Mouse (Mus musculus): Measurements from ENCODE around the gene Kmt2d. TPM values are rescaled to one million over a fixed set of nuclear protein-coding genes. Genes with fewer than 3 reads are reported as not detected.

Kmt2d gene
- polyA plus RNA-seq, 1 experiment from 2014 or later = 19.3 TPM

DNA sequence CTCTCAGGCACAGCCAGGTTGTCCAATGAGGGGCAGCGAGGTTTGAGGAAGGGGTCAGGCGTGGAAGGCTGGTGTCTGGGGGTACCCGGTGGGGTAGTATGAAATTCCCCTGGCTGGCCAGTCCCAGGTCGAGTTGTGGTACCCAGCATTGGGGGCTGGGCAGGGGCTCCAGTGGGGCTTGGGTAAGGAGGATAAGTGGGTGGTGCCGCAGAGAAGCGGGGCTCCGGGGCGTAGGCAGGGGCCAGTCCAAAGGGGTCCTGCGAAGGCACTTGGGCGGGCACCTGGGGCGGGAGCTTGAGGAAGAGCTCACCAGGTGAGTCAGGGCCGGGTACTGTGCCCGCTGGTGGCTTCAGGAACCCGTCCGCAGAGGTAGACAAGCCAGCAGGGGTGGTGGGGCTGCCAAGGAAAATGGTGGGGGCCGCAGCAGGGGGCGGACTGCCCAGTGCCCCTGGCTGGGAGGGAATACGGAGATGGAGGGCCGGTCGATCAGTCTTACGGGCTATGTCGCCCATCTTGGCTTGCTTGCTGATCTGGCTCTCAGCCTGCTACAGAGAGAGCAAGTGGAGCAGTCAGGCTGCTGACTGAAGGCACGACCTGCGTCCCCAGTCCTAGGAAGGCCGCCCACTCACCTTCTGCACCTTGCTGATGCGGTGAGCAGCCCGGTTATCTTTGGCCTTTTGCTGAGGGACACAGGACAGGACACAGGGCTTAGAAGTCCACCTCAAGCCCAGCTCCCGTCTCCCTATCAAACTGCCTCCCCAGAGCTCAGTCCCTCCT lies 17.7 kb downstream of the Kmt2d start:
- Histone ChIP-seq H3K27ac (ENCODE audit: low read depth) (no peak overlapping the region), H3K4me3 (ENCODE audit: low read depth, low read length) (no peak overlapping the region), H3K27me3 (ENCODE audit: insufficient read depth, low read length) (no peaks in the 10 kb centered on the region), H3K9me3 (ENCODE audit: low read depth, low read length) (no peaks in the 10 kb centered on the region), H3K36me3 (ENCODE audit: insufficient read depth) (peaks cover 100% of the 10 kb centered on the region), H3K4me2 (no peak overlapping the region), H3K9ac (no peak overlapping the region), H3K4me1 (ENCODE audit: insufficient read depth) (no peaks in the 10 kb centered on the region)
- 90% methylated on average over 28 of the region's 28 CpGs for WGBS
- DNase-seq (no peak), ATAC-seq (ENCODE audit: insufficient read depth) (no peak)
- TF ChIP-seq CTCF (IDR thresholded peaks at IDR 0.05; ENCODE audit: low read depth) = no peak

DNA sequence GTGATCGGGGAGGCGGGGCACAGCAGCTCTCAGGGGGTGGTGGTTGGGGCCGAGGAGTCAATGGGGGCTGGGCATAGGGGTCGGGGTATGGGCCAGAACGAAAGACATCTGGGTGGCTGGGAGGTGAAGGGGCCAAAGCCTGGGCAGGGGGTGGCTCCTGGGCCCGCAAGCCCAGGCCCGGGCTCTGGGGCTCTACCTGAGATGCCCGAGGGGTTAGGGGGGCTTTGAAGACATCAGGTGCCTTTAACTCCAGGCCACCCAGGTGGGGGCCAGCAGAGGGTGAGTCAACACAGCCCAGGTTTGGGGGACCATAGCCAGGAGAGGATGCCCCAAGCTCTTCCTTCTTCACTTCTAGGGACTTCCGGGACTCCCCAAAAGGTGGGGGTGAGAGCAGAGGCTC lies 18.3 kb downstream of the Kmt2d start:
- no peak for ATAC-seq (ENCODE audit: insufficient read depth)

DNA sequence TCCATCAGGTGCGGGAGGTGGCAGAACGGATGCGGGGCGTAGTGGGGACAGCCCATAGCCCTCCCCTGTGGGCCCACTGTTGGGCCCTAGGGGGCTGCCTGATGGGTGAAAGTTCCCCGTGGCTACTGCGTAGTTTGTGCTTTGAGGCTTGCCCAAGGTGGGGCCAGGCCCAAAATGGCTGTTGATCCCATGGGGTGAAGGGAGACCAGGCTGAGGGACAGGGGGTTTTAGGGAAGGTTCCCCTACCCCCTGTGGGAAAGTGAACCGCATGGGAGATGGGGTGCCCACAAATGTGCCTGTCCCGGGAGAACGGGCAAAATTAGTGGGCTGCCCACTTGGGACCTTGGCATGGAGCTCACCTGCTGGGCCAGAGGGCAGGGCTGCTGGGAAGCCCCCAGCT lies 18.9 kb downstream of the Kmt2d start:
- no peaks in the 10 kb centered on the region for H3K4me1 ChIP-seq (ENCODE audit: insufficient read depth)
- no peak for ATAC-seq (ENCODE audit: insufficient read depth)
- H3K36me3 ChIP-seq (ENCODE audit: insufficient read depth) = peaks cover 100% of the 10 kb centered on the region
- H3K4me3 ChIP-seq (ENCODE audit: low read depth, low read length) = no peak overlapping the region
- DNase-seq = no peak
- no peak overlapping the region for H3K27ac ChIP-seq (ENCODE audit: low read depth)
- TF ChIP-seq CTCF (IDR thresholded peaks at IDR 0.05; ENCODE audit: low read depth) = no peak
- H3K9me3 ChIP-seq (ENCODE audit: low read depth, low read length) = no peaks in the 10 kb centered on the region
- H3K9ac ChIP-seq = no peak overlapping the region
- H3K27me3 ChIP-seq (ENCODE audit: insufficient read depth, low read length) = no peaks in the 10 kb centered on the region
- WGBS = 91% methylated on average over 9 of the region's 9 CpGs
- H3K4me2 ChIP-seq = no peak overlapping the region

More for the DNA sequence above, 18.3 kb downstream of the Kmt2d start:
- H3K4me2 ChIP-seq = no peak overlapping the region
- H3K27me3 ChIP-seq (ENCODE audit: insufficient read depth, low read length) = no peaks in the 10 kb centered on the region
- H3K9me3 ChIP-seq (ENCODE audit: low read depth, low read length) = no peaks in the 10 kb centered on the region
- peaks cover 100% of the 10 kb centered on the region for H3K36me3 ChIP-seq (ENCODE audit: insufficient read depth)
- H3K9ac ChIP-seq = no peak overlapping the region
- no peak overlapping the region for H3K27ac ChIP-seq (ENCODE audit: low read depth)
- WGBS = 86% methylated on average over 9 of the region's 9 CpGs
- DNase-seq = no peak
- no peak overlapping the region for H3K4me3 ChIP-seq (ENCODE audit: low read depth, low read length)
- TF ChIP-seq CTCF (IDR thresholded peaks at IDR 0.05; ENCODE audit: low read depth) = no peak
- no peaks in the 10 kb centered on the region for H3K4me1 ChIP-seq (ENCODE audit: insufficient read depth)

DNA sequence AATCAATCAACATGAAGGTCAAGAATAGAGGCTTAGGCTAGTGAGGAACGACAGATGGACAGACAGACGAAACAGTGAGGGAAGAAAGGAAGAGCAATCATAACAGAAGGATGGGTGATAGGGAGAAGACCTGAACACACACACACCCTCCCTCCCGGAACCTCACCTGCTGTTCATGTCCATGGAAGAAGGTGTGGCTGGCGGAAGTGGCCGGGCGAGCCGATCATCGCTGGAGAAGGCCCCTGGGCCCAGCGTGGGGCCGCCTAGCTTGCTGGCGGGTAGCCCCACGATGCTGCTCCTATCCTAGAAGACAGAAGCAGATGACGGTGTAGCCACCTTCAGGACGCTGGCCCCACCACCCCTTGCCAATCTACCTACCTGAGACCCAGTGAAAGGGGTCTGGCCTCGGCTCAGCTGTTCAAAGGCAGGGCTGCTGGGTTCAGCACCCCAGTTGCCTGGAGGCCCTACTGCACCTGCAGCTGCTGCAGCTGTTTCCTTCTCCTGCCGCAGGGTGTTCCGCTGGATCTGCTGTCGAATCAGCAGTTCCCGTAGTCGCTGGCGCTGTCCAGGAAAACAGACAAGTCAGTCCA lies 19.7 kb downstream of the Kmt2d start:
- H3K4me2 ChIP-seq = no peak overlapping the region
- 87% methylated on average over 21 of the region's 21 CpGs for WGBS
- H3K36me3 ChIP-seq (ENCODE audit: insufficient read depth) = peaks cover 100% of the 10 kb centered on the region
- no peak for TF ChIP-seq CTCF (IDR thresholded peaks at IDR 0.05; ENCODE audit: low read depth)
- no peaks in the 10 kb centered on the region for H3K9me3 ChIP-seq (ENCODE audit: low read depth, low read length)
- H3K9ac ChIP-seq = no peak overlapping the region
- no peak overlapping the region for H3K27ac ChIP-seq (ENCODE audit: low read depth)
- no peak overlapping the region for H3K4me3 ChIP-seq (ENCODE audit: low read depth, low read length)
- no peak for DNase-seq
- no peak for ATAC-seq (ENCODE audit: insufficient read depth)
- no peaks in the 10 kb centered on the region for H3K4me1 ChIP-seq (ENCODE audit: insufficient read depth)
- H3K27me3 ChIP-seq (ENCODE audit: insufficient read depth, low read length) = no peaks in the 10 kb centered on the region

DNA sequence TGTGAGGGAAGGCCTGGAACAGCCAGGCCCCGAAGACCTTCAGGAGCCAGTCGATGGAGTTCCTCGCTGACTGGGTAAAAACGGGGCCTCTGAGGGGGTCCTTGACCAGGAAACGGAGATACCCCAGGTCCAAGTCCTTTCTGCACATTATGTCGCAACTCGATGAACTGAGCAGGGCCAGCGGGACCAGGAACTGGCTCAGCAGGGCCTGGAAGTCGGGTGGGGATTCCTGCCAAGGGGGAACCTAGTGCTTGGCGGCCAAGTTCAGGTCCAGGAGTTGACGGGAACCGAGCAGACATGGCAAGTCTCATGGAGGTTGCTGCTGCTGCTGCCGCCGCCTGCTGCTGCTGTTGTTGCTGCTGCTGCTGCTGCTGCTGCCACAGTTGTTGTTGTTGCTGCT lies 20.3 kb downstream of the Kmt2d start:
- ATAC-seq (ENCODE audit: insufficient read depth) (no peak), DNase-seq (no peak)
- no peak for TF ChIP-seq CTCF (IDR thresholded peaks at IDR 0.05; ENCODE audit: low read depth)
- Histone ChIP-seq H3K4me1 (ENCODE audit: insufficient read depth) (no peaks in the 10 kb centered on the region), H3K36me3 (ENCODE audit: insufficient read depth) (peaks cover 100% of the 10 kb centered on the region), H3K4me2 (no peak overlapping the region), H3K4me3 (ENCODE audit: low read depth, low read length) (no peak overlapping the region), H3K9me3 (ENCODE audit: low read depth, low read length) (no peaks in the 10 kb centered on the region), H3K27ac (ENCODE audit: low read depth) (no peak overlapping the region), H3K9ac (no peak overlapping the region), H3K27me3 (ENCODE audit: insufficient read depth, low read length) (no peaks in the 10 kb centered on the region)
- 91% methylated on average over 14 of the region's 14 CpGs for WGBS

DNA sequence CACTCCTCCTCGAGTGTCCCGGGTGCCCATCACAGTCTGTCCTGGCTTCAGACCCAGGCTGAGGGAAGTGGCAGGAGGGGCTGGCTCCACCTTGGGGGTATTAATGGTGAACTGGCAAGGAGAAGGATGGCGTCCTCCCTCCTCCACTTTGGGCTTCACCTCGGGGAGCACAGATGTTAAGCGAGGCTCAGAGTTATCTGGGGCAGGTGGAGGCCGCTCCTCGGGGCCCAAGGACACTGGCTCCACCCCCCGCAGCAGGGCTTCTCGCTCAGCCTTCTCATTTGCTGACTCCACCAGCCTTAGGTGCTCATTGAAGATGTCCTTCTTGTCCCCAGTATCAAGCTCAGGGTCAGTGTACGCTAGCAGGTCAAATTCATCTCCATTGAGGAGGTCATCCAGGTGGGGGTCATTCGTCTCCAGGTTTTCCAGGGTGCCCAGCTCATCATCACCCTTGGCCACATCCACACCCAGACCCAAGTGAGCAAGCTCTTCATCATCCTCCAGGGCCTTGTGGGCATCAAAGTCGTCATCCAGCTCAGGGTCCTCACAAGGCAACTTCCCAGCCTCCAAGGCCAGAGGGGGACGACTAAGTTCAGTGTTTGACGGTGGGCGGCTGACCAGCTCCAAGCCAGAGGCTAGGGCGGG lies 20.9 kb downstream of the Kmt2d start:
- Histone ChIP-seq H3K27ac (ENCODE audit: low read depth) (no peak overlapping the region), H3K27me3 (ENCODE audit: insufficient read depth, low read length) (no peaks in the 10 kb centered on the region), H3K9ac (no peak overlapping the region), H3K4me3 (ENCODE audit: low read depth, low read length) (no peak overlapping the region), H3K36me3 (ENCODE audit: insufficient read depth) (peaks cover 100% of the 10 kb centered on the region), H3K9me3 (ENCODE audit: low read depth, low read length) (no peaks in the 10 kb centered on the region), H3K4me1 (ENCODE audit: insufficient read depth) (no peaks in the 10 kb centered on the region), H3K4me2 (no peak overlapping the region)
- TF ChIP-seq CTCF (IDR thresholded peaks at IDR 0.05; ENCODE audit: low read depth) = no peak
- ATAC-seq (ENCODE audit: insufficient read depth) = no peak
- WGBS = 86% methylated on average over 15 of the region's 16 CpGs
- DNase-seq = no peak

DNA sequence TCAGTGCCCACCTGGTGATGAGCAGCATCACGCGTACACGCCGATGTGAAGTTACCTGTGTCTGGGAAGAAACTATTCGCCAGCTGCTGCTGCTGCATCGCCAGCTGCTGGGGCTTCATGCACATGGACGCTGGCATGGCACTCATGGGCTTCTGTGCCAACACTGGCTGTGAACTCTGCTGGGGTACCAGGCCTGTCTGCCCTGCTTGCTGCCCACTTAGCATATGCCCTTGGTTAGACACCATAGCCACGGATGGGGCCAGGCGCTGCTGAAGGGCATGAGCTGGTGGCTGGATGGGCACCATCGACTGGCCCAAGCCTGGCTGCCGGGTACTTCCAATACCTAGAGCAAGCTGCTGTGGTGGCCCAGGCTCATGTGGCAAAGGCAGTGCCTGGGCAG lies 21.8 kb downstream of the Kmt2d start:
- no peak for TF ChIP-seq CTCF (IDR thresholded peaks at IDR 0.05; ENCODE audit: low read depth)
- Histone ChIP-seq H3K9me3 (ENCODE audit: low read depth, low read length) (no peaks in the 10 kb centered on the region), H3K9ac (no peak overlapping the region), H3K27ac (ENCODE audit: low read depth) (no peak overlapping the region), H3K36me3 (ENCODE audit: insufficient read depth) (peaks cover 100% of the 10 kb centered on the region), H3K4me1 (ENCODE audit: insufficient read depth) (no peaks in the 10 kb centered on the region), H3K27me3 (ENCODE audit: insufficient read depth, low read length) (no peaks in the 10 kb centered on the region), H3K4me2 (no peak overlapping the region), H3K4me3 (ENCODE audit: low read depth, low read length) (no peak overlapping the region)
- DNase-seq (no peak), ATAC-seq (ENCODE audit: insufficient read depth) (no peak)
- 94% methylated on average over 11 of the region's 11 CpGs for WGBS

Data from lung, embryonic 14.5 days (tissue).